Mouse (Mus musculus): ENCODE data around the gene Taf6.
"Not testable (repeated sequence)": the region's sequence is repeated elsewhere in the genome, so short reads cannot be mapped to it uniquely, and the experiment has no call there.

Taf6 gene

GRCm38 (mm10) chr5:138186950-138187638 lies at the start of gene Taf6, which contains the start of gene Cnpy4:
Taf6 (minus strand) TSS chr5:138187451.
Cnpy4 (plus strand) TSS chr5:138187485.
- peak; percentile 78 to 84 for DNase-seq (ENCODE audit: low spot score in 2 of 2)

GRCm38 (mm10) chr5:138234224-138234623 lies 47.0 kb upstream of the Taf6 start:
- DNase-seq (ENCODE audit: low spot score in 2 of 2), result no peak

DNA sequence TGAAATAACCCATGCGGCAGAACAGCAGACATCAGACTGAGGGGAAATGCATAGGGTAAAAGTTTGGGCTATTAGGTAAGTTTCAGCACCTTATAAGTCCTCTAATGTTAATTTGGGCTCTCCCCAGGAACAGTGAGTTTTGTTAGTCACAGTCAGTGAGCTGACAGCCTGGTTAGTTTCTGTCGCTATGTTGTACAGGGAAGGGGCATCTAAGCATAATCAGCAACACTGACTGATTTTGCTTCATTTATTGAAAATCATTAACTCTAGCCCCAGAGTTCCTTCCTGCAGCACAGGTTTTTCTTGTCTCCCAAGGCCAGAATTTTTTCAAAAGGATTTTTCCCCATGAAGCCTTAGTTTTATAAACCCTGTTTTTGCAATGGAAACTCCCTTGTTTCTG lies 46.5 kb upstream of the Taf6 start:
- no peak for DNase-seq (ENCODE audit: low spot score in 2 of 2)

DNA sequence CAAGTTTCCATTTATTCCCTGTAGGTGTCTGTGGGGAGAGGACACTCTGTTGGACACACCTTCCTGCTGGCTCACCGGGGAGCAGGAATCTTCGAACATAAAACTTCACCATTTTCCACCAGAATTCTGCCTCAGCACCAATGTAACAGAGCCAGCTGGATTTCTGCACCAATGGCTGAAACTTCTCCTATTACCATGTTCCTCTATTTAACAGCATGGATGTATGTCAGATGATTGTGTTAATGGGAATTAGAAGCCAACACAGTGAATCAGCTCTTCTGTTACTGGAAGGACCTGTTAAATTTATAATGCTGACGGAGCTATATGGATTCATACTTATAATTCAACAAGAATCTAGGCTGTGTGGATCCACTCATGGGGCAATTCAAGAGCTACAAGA lies 42.3 kb upstream of the Taf6 start:
- no peak for DNase-seq (ENCODE audit: low spot score in 2 of 2)

DNA sequence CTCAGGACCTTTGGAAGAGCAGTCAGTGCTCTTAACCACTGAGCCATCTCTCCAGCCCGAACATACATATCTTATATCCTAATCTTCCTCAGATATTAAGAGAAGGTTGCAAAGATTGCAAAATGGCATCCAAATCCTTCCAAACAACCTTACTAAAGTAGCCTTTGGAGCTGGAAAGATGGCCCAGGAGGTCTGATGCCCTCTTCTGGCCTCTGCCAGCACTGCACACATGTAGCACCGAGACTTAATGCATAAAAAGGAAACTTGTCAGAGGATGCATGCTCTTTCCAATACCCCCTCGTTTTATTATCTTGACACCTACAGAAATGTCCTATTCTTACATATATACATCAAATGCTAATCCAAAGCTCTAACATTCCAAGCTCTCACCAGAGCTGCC lies 40.8 kb upstream of the Taf6 start:
- DNase-seq (ENCODE audit: low spot score in 2 of 2), result peak; percentile 7 to 11

- DNase-seq (ENCODE audit: low spot score in 2 of 2), result no peak
These were observed 40.1 kb upstream of the Taf6 start for GRCm38 (mm10) chr5:138227367-138227766.

GRCm38 (mm10) chr5:138226491-138226890 lies 39.2 kb upstream of the Taf6 start:
- DNase-seq (ENCODE audit: low spot score in 2 of 2), result no peak

DNA sequence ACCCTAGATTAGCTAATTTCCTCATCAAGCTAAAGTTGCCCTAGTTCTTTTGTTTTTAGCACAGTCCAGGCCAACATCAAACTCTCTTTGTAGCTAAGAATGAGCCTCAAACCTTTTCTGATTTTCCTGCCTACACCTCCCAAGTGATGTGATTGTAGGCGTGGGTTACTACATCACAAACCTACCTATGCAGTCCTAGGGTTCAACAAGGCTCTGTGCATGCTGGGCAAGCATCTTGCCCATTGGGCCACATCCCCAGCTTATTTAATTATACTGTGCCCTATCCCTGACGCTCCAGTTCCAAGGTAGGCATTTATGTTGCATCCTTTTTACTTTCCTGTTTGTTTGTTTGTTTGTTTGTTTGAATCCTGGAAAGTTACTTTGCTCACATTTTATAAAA lies 38.4 kb upstream of the Taf6 start, which contains the start of gene Nxpe5:
Gene Nxpe5 (plus strand): TSS at position 199 of the 400 bp plus-strand sequence.
- no peak for DNase-seq (ENCODE audit: low spot score in 2 of 2)

GRCm38 (mm10) chr5:138223287-138223686 lies 36.0 kb upstream of the Taf6 start:
- DNase-seq (ENCODE audit: low spot score in 2 of 2), result peak; percentile 31 to 41

GRCm38 (mm10) chr5:138222111-138222510 lies 34.9 kb upstream of the Taf6 start:
- DNase-seq (ENCODE audit: low spot score in 2 of 2), result peak; percentile 85 to 90

GRCm38 (mm10) chr5:138219864-138220263 lies 32.6 kb upstream of the Taf6 start:
- no peak for DNase-seq (ENCODE audit: low spot score in 2 of 2)

- DNase-seq (ENCODE audit: low spot score in 2 of 2), result not testable (repeated sequence)
These were observed 29.4 kb upstream of the Taf6 start for GRCm38 (mm10) chr5:138216632-138217031.

GRCm38 (mm10) chr5:138207873-138208272 lies 20.6 kb upstream of the Taf6 start:
- DNase-seq (ENCODE audit: low spot score in 2 of 2), result no peak

GRCm38 (mm10) chr5:138207253-138207652 lies 20.0 kb upstream of the Taf6 start:
- DNase-seq (ENCODE audit: low spot score in 2 of 2), result no peak

DNA sequence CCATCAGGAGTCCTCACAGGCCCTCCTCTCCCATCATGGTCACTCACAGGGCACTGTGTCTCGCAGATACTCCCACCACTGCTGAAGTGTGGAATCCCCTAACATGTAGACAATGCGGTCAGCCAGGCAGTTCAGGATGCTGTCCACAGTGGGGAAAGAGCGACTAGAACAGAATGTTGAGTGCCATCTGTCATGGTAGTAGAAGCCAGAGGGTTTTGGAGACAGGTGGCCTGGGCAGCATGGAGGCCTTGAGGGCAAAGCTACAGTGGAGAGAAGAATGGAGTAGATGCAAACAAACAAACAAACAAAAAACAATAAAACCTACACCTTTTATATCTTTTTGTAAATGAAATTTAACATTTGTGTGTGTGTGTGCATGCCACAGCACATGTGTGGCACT lies 14.8 kb upstream of the Taf6 start:
- DNase-seq (ENCODE audit: low spot score in 2 of 2), result no peak

GRCm38 (mm10) chr5:138199576-138199975 lies 12.3 kb upstream of the Taf6 start:
- DNase-seq (ENCODE audit: low spot score in 2 of 2), result no peak

GRCm38 (mm10) chr5:138195463-138195862 lies 8.2 kb upstream of the Taf6 start:
- DNase-seq (ENCODE audit: low spot score in 2 of 2), result no peak

DNA sequence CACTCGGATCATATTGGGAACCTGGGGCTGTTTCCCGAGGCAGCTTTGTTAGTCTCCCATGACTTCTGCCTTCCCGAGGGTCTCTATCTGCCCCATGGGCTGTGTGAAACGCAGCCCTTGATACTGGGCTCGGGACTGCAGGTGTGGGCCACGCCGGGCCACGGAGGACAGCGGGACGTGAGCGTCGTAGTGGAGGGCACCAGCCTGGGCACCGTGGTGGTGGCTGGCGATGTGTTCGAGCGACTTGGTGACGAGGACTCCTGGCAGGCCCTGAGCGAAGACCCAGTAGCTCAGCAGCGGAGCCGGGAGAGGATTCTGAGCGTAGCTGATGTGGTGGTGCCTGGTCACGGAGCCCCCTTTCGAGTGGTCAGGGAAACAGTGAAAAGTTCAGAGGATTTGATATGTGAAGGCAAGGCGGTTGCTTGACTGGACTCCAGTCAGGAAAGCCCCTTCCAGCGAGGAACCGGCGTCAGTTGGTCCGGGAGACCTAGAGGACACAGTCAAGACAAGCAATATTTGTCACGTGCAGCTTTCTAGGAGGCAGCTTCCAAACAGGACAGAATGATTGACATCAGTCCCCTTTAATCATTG lies 7.6 kb upstream of the Taf6 start:
- DNase-seq (ENCODE audit: low spot score in 2 of 2), result peak; percentile 37 to 47

- DNase-seq (ENCODE audit: low spot score in 2 of 2), result peak; percentile 88 to 90
These were observed 6.8 kb upstream of the Taf6 start, which contains the start of gene Mblac1 for GRCm38 (mm10) chr5:138193771-138194727. Mblac1 (plus strand) TSS chr5:138194314.

DNA sequence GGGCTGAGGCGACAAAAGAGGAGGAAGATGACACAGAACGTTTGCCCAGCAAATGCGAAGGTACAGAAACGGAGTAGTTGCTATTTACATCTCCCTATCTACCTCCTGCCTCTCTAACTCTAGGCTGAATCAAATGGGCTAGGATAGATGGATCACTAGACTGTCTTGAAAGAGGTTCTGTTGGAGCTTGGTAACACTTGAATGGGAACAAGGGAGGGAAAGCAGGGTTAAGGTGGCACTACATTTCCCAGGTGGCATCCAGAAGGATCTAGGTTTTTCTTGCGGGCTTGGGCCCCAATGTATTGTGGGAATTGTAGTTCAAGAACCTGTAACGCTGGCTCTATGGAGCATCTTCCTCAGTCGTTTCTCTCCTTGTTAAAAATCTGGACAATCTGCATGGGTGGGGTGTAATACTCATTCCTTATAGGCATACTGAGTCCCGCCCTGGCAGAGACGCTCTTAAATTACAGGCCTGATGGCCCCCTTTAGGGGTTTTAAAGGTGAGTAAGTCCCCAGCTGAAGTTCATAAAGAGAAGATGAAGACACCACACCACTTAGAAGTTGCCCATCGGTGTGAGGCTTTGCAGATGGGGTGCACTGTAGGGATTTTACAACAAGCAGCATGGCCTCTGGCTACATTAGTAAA lies 533 bp upstream of the Taf6 start:
- DNase-seq (ENCODE audit: low spot score in 2 of 2), result peak; percentile 82 to 85

DNA sequence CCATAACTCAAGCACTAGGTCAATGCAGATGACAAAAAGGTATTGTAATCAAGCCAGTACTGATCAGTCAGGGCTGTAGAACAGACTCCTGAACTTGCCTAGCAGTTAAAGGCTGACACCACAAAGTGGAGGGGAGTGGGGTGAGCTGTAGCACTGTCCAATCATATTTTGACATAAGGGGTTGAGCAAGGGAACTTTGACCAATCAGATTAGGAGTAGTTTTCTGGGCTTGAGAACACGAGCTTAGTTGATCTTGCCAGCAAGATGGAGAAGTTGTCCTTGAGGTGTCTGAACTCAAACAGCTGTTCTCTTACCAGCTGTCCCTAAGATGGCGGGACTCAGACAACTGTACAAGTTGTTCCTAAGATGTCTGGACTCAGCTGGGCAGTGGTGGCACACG lies 14.0 kb downstream of the Taf6 start:
- DNase-seq (ENCODE audit: low spot score in 2 of 2), result no peak
